Mouse (Mus musculus) heart, postnatal 0 days (tissue): Measurements from ENCODE around the gene Mepe. TPM values are rescaled to one million over a fixed set of nuclear protein-coding genes. Genes with fewer than 3 reads are reported as not detected.

ENCODE experiments used
- ATAC-seq: fragments of 200-750 bp; cut with Nextera tagmentation; 2 replicates; pipeline ENCODE4 v1.8.0; 2017; ENCODE audit warnings: low read depth, moderate number of reproducible peaks, moderate library complexity; ENCODE audit not compliant: insufficient read depth
- DNase-seq: peaks from one replicate; pipeline ENCODE4 v3.0.0-alpha.2; 2016; ENCODE audit warnings: low spot score
- H3K27ac ChIP-seq: fragments of 300-500 bp; sonication (generic); 2 replicates; pipeline ENCODE4 v1.5.1; 2014; ENCODE audit warnings: low read depth, mild to moderate bottlenecking
- H3K27me3 ChIP-seq: fragments of 300-500 bp; sonication (generic); 2 replicates; pipeline ENCODE4 v1.6.1; 2014; ENCODE audit warnings: low read length, mixed read lengths; ENCODE audit not compliant: control insufficient read depth, insufficient read depth
- H3K36me3 ChIP-seq: fragments of 300-500 bp; sonication (generic); replicated peaks from 2 replicates; pipeline ENCODE4 v1.6.1; 2014; ENCODE audit warnings: low read length, mixed read lengths; ENCODE audit not compliant: control insufficient read depth, insufficient read depth
- H3K4me1 ChIP-seq: fragments of 300-500 bp; sonication (generic); 2 replicates; pipeline ENCODE4 v1.6.1; 2014; ENCODE audit warnings: antibody characterized with exemption; ENCODE audit not compliant: control insufficient read depth, insufficient read depth
- H3K4me2 ChIP-seq: fragments of 300-500 bp; sonication (generic); 2 replicates; pipeline ENCODE4 v1.6.1; 2014; ENCODE audit warnings: low read depth, mild to moderate bottlenecking, low read length, moderate library complexity
- H3K4me3 ChIP-seq: fragments of 300-500 bp; sonication (generic); 2 replicates; pipeline ENCODE4 v1.5.1; 2014; ENCODE audit warnings: low read depth, low read length
- H3K9ac ChIP-seq: fragments of 300-500 bp; sonication (generic); replicated peaks from 2 replicates; pipeline ENCODE4 v1.6.1; 2014; ENCODE audit warnings: low read depth, low read length, mixed read lengths
- H3K9me3 ChIP-seq: fragments of 300-500 bp; sonication (generic); replicated peaks from 2 replicates; pipeline ENCODE4 v1.6.1; 2016; ENCODE audit warnings: low read length; ENCODE audit not compliant: control insufficient read depth
- CTCF ChIP-seq: IDR thresholded peaks from 2 replicates; pipeline ENCODE4 v1.5.1; 2016; ENCODE audit warnings: antibody characterized with exemption, control low read depth, low read depth
- EP300 ChIP-seq: IDR thresholded peaks from 2 replicates; pipeline ENCODE4 v1.6.1; 2016; ENCODE audit warnings: antibody characterized with exemption, low read depth
- WGBS: fragments of 180-500 bp; shearing (Covaris S2); extraction: QIAGEN DNeasy Blood & Tissue Kit; methylation state at CpG from one replicate; pipeline ENCODE4 v1.1.7; 2014; 5-methylcytosine and 5-hydroxymethylcytosine counted together
- polyA plus RNA-seq: library from polyadenylated mRNA; unstranded; fragments of >200 nt; fragmentation: Nextera tagmentation; extraction: Ambion mirVana; gene quantifications from 2 replicates; pipeline ENCODE4 v1.2.1, GENCODE M21; 2015
- total RNA-seq: library from RNA; depleted of rRNA; stranded (reverse); fragments of >200 nt; gene quantifications from 2 replicates; pipeline ENCODE4 v1.2.3, GENCODE M21; 2014; ENCODE audit warnings: low replicate concordance

The Mepe gene
- total and polyA plus RNA-seq, 2 experiments from 2014 or later: not detected

DNA sequence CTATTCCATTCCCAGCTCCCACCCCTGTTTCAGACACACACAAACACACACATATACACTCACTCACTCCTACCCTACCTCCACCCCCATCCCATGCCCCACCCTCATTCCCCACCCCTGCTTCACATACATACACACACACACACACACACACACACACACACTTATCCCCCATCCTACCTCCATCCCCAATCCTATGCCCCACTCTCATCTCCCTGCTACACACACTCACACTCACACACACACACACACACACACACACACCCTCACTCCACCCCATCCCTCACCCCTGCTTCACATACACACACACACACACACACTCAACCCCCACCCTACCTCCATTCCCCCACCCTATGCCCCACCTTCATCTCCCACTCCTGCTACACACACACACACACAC is 2.7 kb downstream of the Mepe start:
- ATAC-seq: no peak
- H3K4me3 ChIP-seq: no peak overlapping the region

DNA sequence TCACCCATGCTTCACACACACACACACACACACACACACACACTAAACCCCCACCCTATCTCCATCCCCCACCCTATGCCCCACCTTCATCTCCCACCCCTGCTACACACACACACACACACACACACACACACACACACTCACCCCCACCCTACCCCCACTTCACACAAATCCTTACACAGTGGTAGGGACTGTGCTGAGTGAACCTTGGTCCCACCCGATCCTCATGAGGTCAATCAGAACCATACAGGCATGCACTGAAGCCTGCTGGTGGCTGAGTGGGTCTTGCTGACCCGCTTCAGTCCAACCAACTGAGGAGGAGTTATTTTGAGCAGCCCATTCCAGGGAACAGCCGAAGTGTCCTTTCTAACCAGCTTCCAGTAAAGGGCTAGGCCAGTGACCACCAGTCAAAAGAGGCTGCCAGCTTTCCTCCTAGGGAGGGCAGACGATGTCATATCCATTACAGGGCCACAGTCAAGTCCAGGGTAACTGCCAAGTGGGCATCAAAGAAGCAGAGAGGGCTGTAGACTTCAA is 3.3 kb downstream of the Mepe start:
- no peak overlapping the region for H3K27ac ChIP-seq
- TF ChIP-seq EP300: no peak
- no peak for TF ChIP-seq CTCF
- no peaks in the 10 kb centered on the region for H3K9me3 ChIP-seq
- DNase-seq: no peak
- no peak overlapping the region for H3K9ac ChIP-seq
- no peaks in the 10 kb centered on the region for H3K27me3 ChIP-seq
- H3K36me3 ChIP-seq: no peaks in the 10 kb centered on the region
- WGBS: 69% methylated on average over 4 of the region's 4 CpGs
- ATAC-seq: no peak
- no peaks in the 10 kb centered on the region for H3K4me1 ChIP-seq
- H3K4me3 ChIP-seq: no peak overlapping the region
- no peak overlapping the region for H3K4me2 ChIP-seq

More for the DNA sequence above, 2.7 kb downstream of the Mepe start:
- no peak overlapping the region for H3K4me2 ChIP-seq
- TF ChIP-seq CTCF: no peak
- no peaks in the 10 kb centered on the region for H3K9me3 ChIP-seq
- no peak for DNase-seq
- H3K27me3 ChIP-seq: no peaks in the 10 kb centered on the region
- H3K9ac ChIP-seq: no peak overlapping the region
- no peak overlapping the region for H3K27ac ChIP-seq
- no peaks in the 10 kb centered on the region for H3K4me1 ChIP-seq
- H3K36me3 ChIP-seq: no peaks in the 10 kb centered on the region

DNA sequence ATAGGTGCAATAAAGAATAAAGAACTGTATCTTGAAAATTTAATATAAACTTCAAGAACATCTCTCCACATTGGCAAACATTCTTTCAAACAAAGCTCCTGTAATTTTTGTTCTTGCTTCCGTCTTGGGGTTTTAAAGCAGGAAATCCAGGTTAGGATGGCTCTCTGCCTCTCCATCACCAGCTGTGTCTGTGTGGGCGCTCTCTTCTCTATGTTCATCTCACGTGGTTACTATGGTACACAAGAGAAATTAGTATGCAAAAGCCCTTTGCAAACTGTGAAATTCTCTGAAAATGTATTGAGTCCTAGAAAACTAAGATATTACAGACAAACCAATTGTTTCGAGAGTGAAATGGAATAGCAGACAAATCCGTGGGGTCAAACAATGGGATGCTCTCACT is 4.3 kb downstream of the Mepe start:
- Histone ChIP-seq H3K27ac (no peak overlapping the region), H3K4me2 (no peak overlapping the region), H3K27me3 (no peaks in the 10 kb centered on the region), H3K4me1 (no peaks in the 10 kb centered on the region), H3K36me3 (no peaks in the 10 kb centered on the region), H3K4me3 (no peak overlapping the region), H3K9ac (no peak overlapping the region), H3K9me3 (no peaks in the 10 kb centered on the region)
- 78% methylated on average over 5 of the region's 5 CpGs for WGBS
- ATAC-seq: no peak
- TF ChIP-seq EP300: no peak
- TF ChIP-seq CTCF: no peak
- DNase-seq: no peak

DNA sequence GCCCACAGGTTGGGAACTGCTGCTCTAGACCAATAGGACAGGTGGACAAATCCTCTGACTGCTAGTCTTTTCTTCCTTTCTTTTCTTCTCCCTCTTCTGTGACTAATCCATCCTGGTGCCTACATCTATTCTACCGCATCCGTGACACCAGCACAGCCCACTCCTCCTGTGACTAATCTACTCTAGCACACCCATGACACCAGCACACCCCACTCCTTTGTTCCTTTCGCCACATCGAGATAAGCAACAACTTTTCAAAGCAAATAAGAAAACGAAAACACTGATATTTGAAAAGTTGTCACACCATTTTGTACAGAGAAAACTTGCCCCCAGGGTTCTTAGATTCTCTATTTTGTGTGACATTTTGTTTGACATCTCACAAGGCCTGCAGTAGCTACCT is 5.0 kb downstream of the Mepe start:
- H3K36me3 ChIP-seq: no peaks in the 10 kb centered on the region
- TF ChIP-seq EP300 (no peak), CTCF (no peak)
- no peak overlapping the region for H3K9ac ChIP-seq
- H3K9me3 ChIP-seq: no peaks in the 10 kb centered on the region
- WGBS: 69% methylated on average over 5 of the region's 5 CpGs
- H3K4me1 ChIP-seq: no peaks in the 10 kb centered on the region
- no peak overlapping the region for H3K27ac ChIP-seq
- H3K27me3 ChIP-seq: no peaks in the 10 kb centered on the region
- H3K4me2 ChIP-seq: no peak overlapping the region
- no peak overlapping the region for H3K4me3 ChIP-seq
- DNase-seq (no peak), ATAC-seq (no peak)

DNA sequence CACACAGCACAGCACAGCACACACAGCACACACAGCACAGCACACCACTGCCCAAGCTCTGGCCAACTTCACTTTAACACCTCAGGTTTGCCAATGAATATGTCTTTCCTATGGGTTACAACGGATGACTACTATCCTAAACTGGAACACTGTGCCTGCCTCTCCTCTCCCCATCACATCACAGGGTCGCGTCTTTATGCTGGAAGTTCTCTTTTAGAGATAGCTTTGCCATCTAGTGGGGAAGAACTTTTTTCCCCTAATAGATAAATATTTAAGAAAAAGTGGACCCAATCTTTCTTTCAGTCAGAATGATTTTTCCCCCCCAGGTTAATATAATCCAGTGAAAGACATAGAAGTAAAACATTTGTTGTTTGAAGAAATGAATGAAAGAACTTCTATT is 7.2 kb downstream of the Mepe start:
- no peak overlapping the region for H3K9ac ChIP-seq
- H3K27ac ChIP-seq: no peak overlapping the region
- DNase-seq (no peak), ATAC-seq (no peak)
- no peaks in the 10 kb centered on the region for H3K27me3 ChIP-seq
- H3K9me3 ChIP-seq: no peaks in the 10 kb centered on the region
- WGBS: 46% methylated on average over 3 of the region's 3 CpGs
- no peak overlapping the region for H3K4me3 ChIP-seq
- no peak for TF ChIP-seq CTCF
- no peak for TF ChIP-seq EP300
- no peak overlapping the region for H3K4me2 ChIP-seq
- no peaks in the 10 kb centered on the region for H3K4me1 ChIP-seq
- H3K36me3 ChIP-seq: no peaks in the 10 kb centered on the region

DNA sequence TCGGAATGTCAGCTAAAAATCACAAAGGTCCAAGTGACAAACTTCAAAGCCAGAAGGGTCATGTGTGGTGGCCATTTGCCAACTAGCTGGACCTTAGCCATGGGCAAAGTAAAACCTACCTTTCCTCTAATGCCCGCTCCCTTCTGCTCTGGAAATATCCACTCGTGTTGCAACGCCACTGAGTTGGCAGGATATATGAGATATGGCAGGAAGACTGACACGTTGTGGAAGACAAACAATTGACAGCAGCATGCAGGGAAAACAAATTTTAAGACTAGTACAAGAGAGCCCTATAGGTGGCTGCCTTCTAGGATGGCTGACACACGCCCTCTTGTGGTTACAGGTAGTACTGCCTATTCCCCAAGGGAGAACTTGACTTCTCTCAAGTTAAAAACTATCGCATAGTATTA is 8.1 kb downstream of the Mepe start:
- Histone ChIP-seq H3K4me1 (no peaks in the 10 kb centered on the region), H3K9me3 (no peaks in the 10 kb centered on the region), H3K9ac (no peak overlapping the region), H3K36me3 (no peaks in the 10 kb centered on the region), H3K4me3 (no peak overlapping the region), H3K27me3 (no peaks in the 10 kb centered on the region), H3K4me2 (peak overlapping the region; percentile 22), H3K27ac (no peak overlapping the region)
- no peak for TF ChIP-seq EP300
- peak; percentile 86 for TF ChIP-seq CTCF
- WGBS: 18% methylated on average over 7 of the region's 7 CpGs
- peak; percentile 58 for DNase-seq
- ATAC-seq: peak; percentile 44; the same call in 1 of the 2 replicates
